Mouse (Mus musculus): ENCODE data around the gene Mthfsl.
"Not testable (repeated sequence)": the region's sequence is repeated elsewhere in the genome, so short reads cannot be mapped to it uniquely, and the experiment has no call there.

GRCm38 (mm10) chr9:88732334-88732733 lies 12.2 kb upstream of the Mthfsl start:
- TF ChIP-seq CTCF (IDR thresholded peaks at IDR 0.05; ENCODE audit: low read depth, low read length); POLR2A (IDR thresholded peaks at IDR 0.05; ENCODE audit: borderline replicate concordance, low read depth, low read length): not testable (repeated sequence)

All from bone marrow macrophage, adult 2 months (primary cell).